Mouse (Mus musculus) forebrain, embryonic 14.5 days (tissue): Measurements from ENCODE around the gene Gatad2b. TPM values are rescaled to one million over a fixed set of nuclear protein-coding genes. Genes with fewer than 3 reads are reported as not detected.

ENCODE experiments used
- ATAC-seq: fragments of 200-750 bp; cut with Nextera tagmentation; 2 replicates; pipeline ENCODE4 v1.8.0; 2017; ENCODE audit warnings: mild to moderate bottlenecking, moderate library complexity
- DNase-seq: peaks from one replicate; pipeline ENCODE4 v3.0.0-alpha.2; 2015; ENCODE audit warnings: low spot score
- H3K27ac ChIP-seq: fragments of 300-500 bp; sonication (generic); 2 replicates; pipeline ENCODE4 v1.5.1; 2014; ENCODE audit warnings: low read depth, mild to moderate bottlenecking, control low read depth, low read length, moderate library complexity
- H3K27me3 ChIP-seq: fragments of 300-500 bp; sonication (generic); replicated peaks from 2 replicates; pipeline ENCODE4 v1.6.1; 2014; ENCODE audit warnings: low read length, control low read depth, mixed read lengths; ENCODE audit not compliant: control insufficient read depth, insufficient read depth
- H3K36me3 ChIP-seq: fragments of 300-500 bp; sonication (generic); 2 replicates; pipeline ENCODE4 v1.6.1; 2014; ENCODE audit warnings: low read length, control low read depth; ENCODE audit not compliant: control insufficient read depth, insufficient read depth
- H3K4me1 ChIP-seq: fragments of 300-500 bp; sonication (generic); 2 replicates; pipeline ENCODE4 v1.6.1; 2014; ENCODE audit warnings: antibody characterized with exemption, low read length, control low read depth; ENCODE audit not compliant: control insufficient read depth, insufficient read depth
- H3K4me2 ChIP-seq: fragments of 300-500 bp; sonication (generic); 2 replicates; pipeline ENCODE4 v1.6.1; 2014; ENCODE audit warnings: mild to moderate bottlenecking, control low read depth, low read length
- H3K4me3 ChIP-seq: fragments of 300-500 bp; sonication (generic); 2 replicates; pipeline ENCODE4 v1.5.1; 2014; ENCODE audit warnings: low read depth, low read length, control low read depth
- H3K9ac ChIP-seq: fragments of 300-500 bp; sonication (generic); 2 replicates; pipeline ENCODE4 v1.6.1; 2014; ENCODE audit warnings: mild to moderate bottlenecking, low read length, control low read depth, moderate library complexity
- H3K9me3 ChIP-seq: fragments of 300-500 bp; sonication (generic); replicated peaks from 2 replicates; pipeline ENCODE4 v1.6.1; 2016; ENCODE audit warnings: low read length, control low read depth, mixed read lengths; ENCODE audit not compliant: control insufficient read depth
- WGBS: fragments of 180-500 bp; shearing (Covaris S2); extraction: QIAGEN DNeasy Blood & Tissue Kit; methylation state at CpG from one replicate; pipeline ENCODE4 v1.1.7; 2014; 5-methylcytosine and 5-hydroxymethylcytosine counted together
- polyA plus RNA-seq: library from polyadenylated mRNA; unstranded; fragments of >200 nt; fragmentation: Nextera tagmentation; extraction: Ambion mirVana; gene quantifications from 2 replicates; pipeline ENCODE4 v1.2.1, GENCODE M21; 2014

Gatad2b gene
- polyA plus RNA-seq, 1 experiment from 2014 or later = 14.4 TPM

GRCm38 (mm10) chr3:90264687-90265033 lies 28.3 kb upstream of the Gatad2b start:
- peak overlapping the region; percentile 88 for H3K4me3 ChIP-seq
- H3K9me3 ChIP-seq = no peaks in the 10 kb centered on the region
- H3K36me3 ChIP-seq = peaks cover 48% of the 10 kb centered on the region
- ATAC-seq (no peak), DNase-seq (no peak)
- peak overlapping the region; percentile 90; the same call in 1 of the 2 replicates for H3K27ac ChIP-seq
- WGBS = 31% methylated on average over 10 of the region's 10 CpGs
- no peaks in the 10 kb centered on the region for H3K27me3 ChIP-seq
- H3K9ac ChIP-seq = no peak overlapping the region; the same call in 1 of the 2 replicates
- peak overlapping the region; percentile 87 for H3K4me2 ChIP-seq
- peaks cover 4% of the 10 kb centered on the region; the same call in 1 of the 2 replicates for H3K4me1 ChIP-seq

DNA sequence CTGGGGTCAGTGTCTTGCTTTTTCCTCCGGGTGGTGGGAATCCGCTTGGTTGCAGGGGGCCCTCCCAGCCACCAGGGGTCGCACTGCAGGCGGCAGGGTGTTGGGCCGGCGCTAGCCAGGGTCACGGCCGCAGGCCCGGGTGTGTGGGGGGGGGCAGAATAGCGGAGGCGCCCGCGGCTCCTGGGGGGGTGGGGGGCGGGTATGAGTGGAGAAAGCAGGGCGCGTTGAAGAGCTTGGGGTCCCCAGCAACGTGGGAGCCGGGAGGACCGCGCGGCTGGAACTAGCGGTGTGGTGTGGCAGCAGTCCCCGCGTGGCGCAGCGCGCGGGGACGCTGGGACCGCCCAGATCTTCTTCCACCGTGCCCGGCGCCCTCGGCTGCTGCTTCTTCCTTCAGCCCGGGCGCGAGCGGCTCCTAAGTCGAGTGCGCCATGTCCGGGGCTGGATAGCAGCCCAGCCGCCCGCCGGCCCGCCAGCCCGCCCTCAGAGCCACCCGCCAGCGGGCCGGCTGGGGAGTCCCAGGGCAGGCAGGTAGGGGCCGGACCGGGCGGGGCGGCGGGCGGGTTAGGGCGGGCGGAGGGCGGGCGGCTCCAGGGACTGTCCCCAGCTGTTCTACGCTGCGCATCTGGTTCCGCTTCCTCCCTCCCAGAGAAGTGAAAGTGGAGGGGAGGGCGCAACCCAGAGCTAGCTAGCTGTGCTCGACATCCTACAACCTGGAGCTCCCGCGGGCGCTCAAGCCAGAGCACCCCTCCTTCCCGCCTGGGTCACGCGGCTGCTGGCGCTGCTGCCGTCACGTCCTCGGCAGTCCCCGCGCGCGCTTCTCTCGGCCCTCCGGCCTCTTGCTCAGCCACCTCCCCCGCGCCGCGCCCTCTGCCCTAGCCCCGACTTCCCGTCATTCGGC lies 27.7 kb upstream of the Gatad2b start, which contains the start of gene Dennd4b:
Dennd4b (plus strand) TSS at position 152 of the 898 bp plus-strand sequence.
- peaks cover 45% of the 10 kb centered on the region for H3K36me3 ChIP-seq
- H3K4me2 ChIP-seq = peak within 1 kb of the TSS; percentile 87
- under 1% methylated on average over 70 of the region's 87 CpGs for WGBS
- H3K27ac ChIP-seq = peak within 1 kb of the TSS; percentile 90
- peak within 1 kb of the TSS; percentile 88 for H3K4me3 ChIP-seq
- H3K27me3 ChIP-seq = no peaks in the 10 kb centered on the region
- H3K9ac ChIP-seq = peak within 1 kb of the TSS; percentile 89
- peak; percentile 84 for ATAC-seq
- peaks cover 4% of the 10 kb centered on the region; the same call in 1 of the 2 replicates for H3K4me1 ChIP-seq
- DNase-seq = peak; percentile 77
- no peaks in the 10 kb centered on the region for H3K9me3 ChIP-seq

DNA sequence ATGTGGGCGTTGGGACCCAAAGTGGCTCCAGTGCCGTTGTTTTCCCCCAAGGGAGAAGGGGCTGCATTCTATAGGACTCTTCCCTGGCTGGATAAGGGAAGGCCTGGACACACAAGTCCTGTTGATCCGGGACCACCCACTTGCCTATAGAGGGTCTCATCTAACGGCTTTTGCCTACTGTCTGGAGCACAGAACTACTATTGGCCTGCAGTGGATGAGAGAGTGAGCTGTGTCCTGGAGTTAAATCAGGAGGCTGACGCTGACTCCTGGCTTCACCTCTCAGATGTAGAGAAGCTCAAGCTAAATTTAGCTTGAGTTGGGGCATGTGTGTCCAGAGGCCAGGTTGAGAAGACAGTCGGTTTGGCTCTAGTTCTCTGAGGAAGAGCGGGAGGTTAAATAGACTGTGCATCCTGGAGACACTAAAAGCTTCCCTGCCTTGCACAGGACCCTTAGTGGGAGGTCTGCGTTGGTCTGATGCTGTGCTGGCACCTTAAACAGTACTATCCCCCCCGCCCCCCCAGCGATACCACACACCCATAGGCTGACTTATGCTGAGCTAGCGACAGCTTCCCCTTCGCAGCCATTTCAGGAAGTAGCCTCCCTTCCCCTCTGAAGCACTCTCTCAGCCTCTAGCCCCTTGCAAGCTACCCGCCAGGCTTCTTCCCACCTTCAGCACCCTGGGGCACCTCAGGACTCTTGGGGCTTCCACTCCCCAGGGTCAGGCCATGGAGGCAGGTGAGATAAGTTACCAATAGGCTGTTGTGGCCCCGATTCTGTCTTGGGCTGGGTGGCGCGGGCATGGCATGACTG lies 26.8 kb upstream of the Gatad2b start:
- Histone ChIP-seq H3K4me1 (peaks cover 4% of the 10 kb centered on the region; the same call in 1 of the 2 replicates), H3K27ac (peak overlapping the region; percentile 90), H3K4me3 (peak overlapping the region; percentile 88), H3K9me3 (no peaks in the 10 kb centered on the region), H3K36me3 (peaks cover 44% of the 10 kb centered on the region), H3K9ac (peak overlapping the region; percentile 89), H3K27me3 (no peaks in the 10 kb centered on the region), H3K4me2 (peak overlapping the region; percentile 87)
- WGBS = 26% methylated on average over 16 of the region's 16 CpGs
- ATAC-seq = peak; percentile 30; the same call in 1 of the 2 replicates
- peak; percentile 53 for DNase-seq

GRCm38 (mm10) chr3:90266901-90267775 lies 25.8 kb upstream of the Gatad2b start:
- Histone ChIP-seq H3K4me1 (peaks cover 4% of the 10 kb centered on the region; the same call in 1 of the 2 replicates), H3K9ac (peak overlapping the region; percentile 89; the same call in 1 of the 2 replicates), H3K27ac (no peak overlapping the region), H3K4me2 (no peak overlapping the region), H3K27me3 (no peaks in the 10 kb centered on the region), H3K9me3 (no peaks in the 10 kb centered on the region), H3K36me3 (peaks cover 34% of the 10 kb centered on the region), H3K4me3 (no peak overlapping the region)
- ATAC-seq (no peak), DNase-seq (no peak)
- WGBS = 91% methylated on average over 20 of the region's 20 CpGs

GRCm38 (mm10) chr3:90268190-90268589 lies 24.8 kb upstream of the Gatad2b start:
- no peak overlapping the region for H3K4me3 ChIP-seq

GRCm38 (mm10) chr3:90268971-90269370 lies 24.0 kb upstream of the Gatad2b start:
- no peaks in the 10 kb centered on the region for H3K9me3 ChIP-seq

More at GRCm38 (mm10) chr3:90268190-90268589, 24.8 kb upstream of the Gatad2b start:
- Histone ChIP-seq H3K4me2 (no peak overlapping the region), H3K27me3 (no peaks in the 10 kb centered on the region), H3K9me3 (no peaks in the 10 kb centered on the region), H3K9ac (no peak overlapping the region), H3K27ac (no peak overlapping the region), H3K36me3 (peaks cover 33% of the 10 kb centered on the region), H3K4me1 (peaks cover 4% of the 10 kb centered on the region; the same call in 1 of the 2 replicates)
- ATAC-seq (no peak), DNase-seq (no peak)
- 96% methylated on average over 11 of the region's 11 CpGs for WGBS

GRCm38 (mm10) chr3:90270784-90271183 lies 22.2 kb upstream of the Gatad2b start:
- Histone ChIP-seq H3K36me3 (peaks cover 28% of the 10 kb centered on the region), H3K27ac (no peak overlapping the region), H3K4me3 (no peak overlapping the region), H3K9ac (no peak overlapping the region), H3K9me3 (no peaks in the 10 kb centered on the region), H3K4me2 (no peak overlapping the region), H3K4me1 (peaks cover 4% of the 10 kb centered on the region; the same call in 1 of the 2 replicates), H3K27me3 (no peaks in the 10 kb centered on the region)
- ATAC-seq (no peak), DNase-seq (no peak)
- WGBS = 96% methylated on average over 8 of the region's 8 CpGs

More at GRCm38 (mm10) chr3:90268971-90269370, 24.0 kb upstream of the Gatad2b start:
- no peak overlapping the region for H3K4me3 ChIP-seq
- H3K4me1 ChIP-seq = peaks cover 4% of the 10 kb centered on the region; the same call in 1 of the 2 replicates
- ATAC-seq (no peak), DNase-seq (no peak)
- H3K27ac ChIP-seq = no peak overlapping the region
- WGBS = 87% methylated on average over 16 of the region's 16 CpGs
- no peak overlapping the region for H3K4me2 ChIP-seq
- H3K27me3 ChIP-seq = no peaks in the 10 kb centered on the region
- H3K36me3 ChIP-seq = peaks cover 29% of the 10 kb centered on the region
- no peak overlapping the region for H3K9ac ChIP-seq

GRCm38 (mm10) chr3:90272170-90272569 lies 20.8 kb upstream of the Gatad2b start:
- Histone ChIP-seq H3K9ac (no peak overlapping the region), H3K4me3 (no peak overlapping the region), H3K27me3 (no peaks in the 10 kb centered on the region), H3K9me3 (no peaks in the 10 kb centered on the region), H3K4me2 (no peak overlapping the region), H3K36me3 (peaks cover 36% of the 10 kb centered on the region), H3K4me1 (no peaks in the 10 kb centered on the region), H3K27ac (no peak overlapping the region)
- DNase-seq (no peak), ATAC-seq (no peak)
- WGBS = 79% methylated on average over 9 of the region's 9 CpGs
